Mouse (Mus musculus): ENCODE measurements around the gene 4930469K13Rik. TPM values are rescaled to one million over a fixed set of nuclear protein-coding genes. Genes with fewer than 3 reads are reported as not detected.

Gene 4930469K13Rik
- total RNA-seq, 2 experiments from 2014 or later, result not detected

GRCm38 (mm10) chr11:34035909-34036658 is 62.3 kb downstream of the 4930469K13Rik start:
- DNase-seq, result no peak

GRCm38 (mm10) chr11:34034794-34035193 is 63.6 kb downstream of the 4930469K13Rik start:
- no peak for DNase-seq

- DNase-seq, result no peak
Measured at GRCm38 (mm10) chr11:34034008-34034505, 64.3 kb downstream of the 4930469K13Rik start.

DNA sequence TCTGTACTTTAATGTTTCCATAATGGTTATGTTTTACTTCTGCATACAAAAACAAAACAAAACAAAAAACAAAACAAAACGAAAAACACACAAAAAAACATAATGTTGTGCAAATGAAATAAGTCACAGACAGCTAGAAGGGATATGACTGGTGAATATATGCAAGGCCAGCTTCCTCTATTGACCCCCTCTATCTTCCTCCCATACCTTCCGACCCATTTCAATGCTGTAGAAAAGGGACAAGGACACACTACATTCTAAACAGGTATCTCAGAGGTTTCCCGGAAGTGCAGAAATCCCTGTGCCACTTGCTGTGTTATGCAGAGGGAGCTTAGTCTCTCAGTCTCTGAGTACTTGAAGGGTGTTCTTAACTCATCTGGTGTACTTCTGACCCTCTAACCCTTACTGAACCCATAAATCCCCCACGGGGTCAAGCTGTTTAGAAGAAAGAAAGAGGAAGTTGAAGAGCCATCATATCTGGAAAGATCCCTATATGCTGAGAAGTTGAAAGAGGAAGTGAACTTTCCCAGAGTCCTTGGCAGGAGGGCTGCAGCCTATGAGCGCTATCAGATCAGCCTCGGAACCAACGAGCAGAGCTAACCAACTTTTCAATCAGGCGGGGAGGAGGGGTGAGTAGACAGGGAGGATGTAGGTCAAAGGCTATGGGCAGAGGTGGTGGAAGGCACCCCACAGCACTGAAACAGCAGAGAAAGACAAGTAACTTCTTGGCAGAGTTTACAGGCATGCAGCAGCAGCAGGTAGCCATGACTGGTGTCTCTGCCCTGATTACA is 67.1 kb downstream of the 4930469K13Rik start:
- DNase-seq, result no peak

GRCm38 (mm10) chr11:34029658-34030057 is 68.7 kb downstream of the 4930469K13Rik start:
- DNase-seq, result no peak

- DNase-seq, result no peak
Measured at GRCm38 (mm10) chr11:34025091-34025490, 73.3 kb downstream of the 4930469K13Rik start.

- no peak for DNase-seq
Measured at GRCm38 (mm10) chr11:34012007-34012652, 86.2 kb downstream of the 4930469K13Rik start.

DNA sequence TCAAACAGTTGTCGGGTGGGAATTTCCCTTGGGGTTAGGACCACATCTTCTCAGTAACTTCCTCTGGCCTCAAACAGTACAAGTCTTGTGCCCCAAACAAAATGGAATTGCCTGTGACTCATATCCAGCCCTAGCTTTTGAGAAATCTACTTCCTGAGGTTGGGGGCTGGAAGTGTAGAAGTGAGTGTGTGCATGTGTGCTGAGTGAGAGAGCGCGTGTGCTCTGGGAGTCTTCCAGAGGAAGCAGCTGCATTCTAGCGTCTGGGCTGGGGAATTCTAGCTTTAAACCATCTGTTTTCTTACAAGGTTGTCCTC is 87.5 kb downstream of the 4930469K13Rik start:
- peak; percentile 35 for DNase-seq

- peak; percentile 10 for DNase-seq
Measured at GRCm38 (mm10) chr11:34010133-34010858, 88.1 kb downstream of the 4930469K13Rik start.

DNA sequence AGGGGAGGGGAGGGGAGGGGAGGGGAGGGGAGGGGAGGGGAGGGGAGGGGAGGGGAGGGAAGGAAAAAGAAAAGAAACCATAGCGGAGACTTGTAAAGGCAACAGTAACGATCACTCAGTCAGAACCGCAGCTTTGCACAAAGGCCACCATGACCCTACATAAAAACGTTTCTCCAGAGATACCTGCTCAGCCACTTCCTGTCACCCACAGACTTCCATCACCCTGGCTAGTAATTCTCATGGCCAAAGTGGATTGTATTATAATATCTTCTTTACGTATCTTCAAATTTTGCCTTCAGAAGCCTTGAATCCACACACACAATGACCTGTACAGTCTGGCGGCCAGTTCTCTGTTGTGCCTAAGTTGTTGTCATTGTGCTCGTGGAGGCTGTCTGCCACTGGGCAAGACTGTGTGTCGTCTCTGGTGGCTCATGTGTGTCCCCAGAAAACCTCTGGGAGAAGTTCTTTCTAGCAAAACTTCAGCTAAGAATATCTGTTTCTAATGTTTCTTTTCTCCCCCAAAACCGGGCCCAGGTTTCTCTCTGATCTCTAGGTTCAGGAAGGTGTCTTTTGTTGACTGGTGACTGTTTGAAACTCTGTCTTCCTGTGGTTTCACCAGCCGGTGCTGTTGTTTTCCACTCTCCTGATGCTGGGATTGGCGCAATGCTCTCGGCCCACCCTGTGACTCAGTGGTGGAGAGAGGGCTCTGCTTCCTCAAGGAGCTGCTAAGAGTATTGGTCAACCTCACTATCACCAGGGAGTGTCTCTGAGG is 88.9 kb downstream of the 4930469K13Rik start:
- DNase-seq, result no peak

GRCm38 (mm10) chr11:34008702-34009101 is 89.7 kb downstream of the 4930469K13Rik start:
- DNase-seq, result peak; percentile 18

- no peak for DNase-seq
Measured at GRCm38 (mm10) chr11:34008214-34008613, 90.1 kb downstream of the 4930469K13Rik start.

GRCm38 (mm10) chr11:34007616-34008015 is 90.7 kb downstream of the 4930469K13Rik start:
- DNase-seq, result no peak

GRCm38 (mm10) chr11:34002593-34002965 is 95.8 kb downstream of the 4930469K13Rik start:
- DNase-seq, result no peak

DNA sequence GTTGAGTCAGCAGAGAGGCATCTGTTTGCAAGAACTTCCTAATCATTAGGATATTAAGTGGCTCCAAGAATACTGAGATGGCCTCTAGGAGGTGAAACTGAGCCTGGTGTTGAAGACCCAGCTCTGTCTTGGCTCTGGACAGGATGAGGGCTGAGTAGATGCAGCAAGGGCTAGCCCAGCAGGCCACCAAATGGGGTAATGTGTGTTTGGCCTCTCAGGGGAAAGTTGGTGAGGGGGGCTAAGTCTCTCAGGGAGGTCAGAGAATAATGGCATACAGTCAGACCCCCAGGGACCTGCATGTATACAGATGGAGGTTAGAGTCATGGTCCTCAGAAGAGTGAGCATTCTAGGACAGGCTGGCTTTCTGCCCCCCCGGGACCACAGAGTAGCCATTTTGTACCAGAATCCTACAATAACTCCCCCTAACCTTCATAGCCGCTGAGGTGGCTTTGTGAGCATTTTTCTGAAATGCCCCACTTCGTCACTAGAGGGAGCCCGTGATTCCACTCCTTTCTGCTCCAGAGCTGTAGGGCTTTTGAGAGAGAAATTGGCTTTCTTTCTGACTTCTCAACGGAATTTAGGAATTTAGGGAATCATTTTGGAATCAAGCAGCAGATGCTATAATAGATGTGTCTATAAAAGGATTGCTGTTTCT is 96.3 kb downstream of the 4930469K13Rik start:
- peak; percentile 26 for DNase-seq

DNA sequence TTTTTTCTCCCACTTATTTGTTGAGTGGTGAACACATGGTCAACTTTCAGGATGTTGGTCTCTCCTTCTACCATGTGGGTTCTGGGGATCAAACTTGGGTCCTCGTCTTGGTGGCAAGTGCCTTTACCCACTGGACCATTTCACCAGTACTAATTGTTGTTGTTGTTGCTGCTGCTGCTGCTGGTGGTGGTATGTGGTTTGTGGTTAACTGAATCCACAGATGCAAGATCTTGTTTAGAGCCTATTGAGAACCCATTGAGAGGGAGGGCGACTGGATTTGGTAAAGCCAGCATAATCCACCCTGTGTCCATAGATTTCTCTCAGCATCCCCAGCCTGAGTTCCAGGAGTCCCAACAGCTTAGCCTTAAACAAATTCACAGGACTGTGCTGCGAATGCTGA is 97.9 kb downstream of the 4930469K13Rik start:
- DNase-seq, result no peak

GRCm38 (mm10) chr11:33998244-33998643 is 100.1 kb downstream of the 4930469K13Rik start:
- no peak for DNase-seq

DNA sequence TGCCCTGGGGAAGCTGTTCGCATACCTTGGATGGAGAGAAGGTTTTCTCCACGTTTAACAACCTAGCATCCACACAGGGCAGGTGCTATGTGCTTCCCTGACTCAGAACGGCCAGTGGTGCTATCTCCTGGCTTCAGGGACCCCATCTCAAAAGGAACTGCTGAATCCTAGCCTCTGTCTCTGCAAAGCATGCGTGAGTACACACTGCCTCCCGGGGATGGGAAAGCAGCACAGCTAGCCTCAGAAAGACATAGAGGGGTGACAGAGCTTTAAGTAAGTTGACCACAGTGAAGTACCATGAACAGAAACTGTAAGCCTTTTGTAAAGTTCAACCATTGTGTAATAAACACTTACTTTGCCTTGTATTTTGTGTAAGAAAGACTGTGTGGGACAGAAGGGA is 104.9 kb downstream of the 4930469K13Rik start:
- DNase-seq, result no peak

- DNase-seq, result peak; percentile 77
Measured at GRCm38 (mm10) chr11:33992938-33993337, 105.4 kb downstream of the 4930469K13Rik start, which contains the start of gene Kcnip1. Kcnip1 (minus strand) TSS chr11:33993152.

GRCm38 (mm10) chr11:33990002-33990401 is 108.4 kb downstream of the 4930469K13Rik start:
- DNase-seq, result no peak

GRCm38 (mm10) chr11:33986525-33986924 is 111.8 kb downstream of the 4930469K13Rik start:
- DNase-seq, result no peak
